Comparison of ENCODE assay signal across 13 mouse cellular contexts in genomic region chr2:157520496-157520895, GRCm38 (mm10). TPM values are rescaled to one million over a fixed set of nuclear protein-coding genes. Genes with fewer than 3 reads are reported as not detected.
DNase-seq lines count a peak whose midpoint lies in the region; ATAC-seq lines count a peak whose summit lies in the region.
"Had no signal": no experiment of that assay in that cellular context is flagged by ENCODE, and none has a peak within 500 bp of the region (broad histone marks: within the 10 kb centered on the region; RNA-seq: fewer than 3 reads in every experiment).

No protein-coding gene starts in this region.

- no peaks in the 10 kb centered on the region for H3K9me3 ChIP-seq in hindbrain, embryonic 15.5 days
- no peaks in the 10 kb centered on the region for H3K9me3 ChIP-seq in heart, embryonic 10.5 days
- H3K9me3 ChIP-seq: heart, embryonic 12.5 days; kidney, embryonic 15.5 days had no signal

- intact Hi-C loops in left cerebral cortex, postnatal 4 days (cut with DNase I), result no loop called here

- H3K4me1 ChIP-seq in hindbrain, embryonic 15.5 days (replicated peaks), result peaks cover 59% of the 10 kb centered on the region
- no peaks in the 10 kb centered on the region for H3K4me1 ChIP-seq in heart, embryonic 10.5 days
- H3K4me1 ChIP-seq: heart, embryonic 12.5 days had no signal

- no peak overlapping the region for H3K9ac ChIP-seq in hindbrain, embryonic 15.5 days
- H3K9ac ChIP-seq: heart, embryonic 12.5 days; kidney, embryonic 15.5 days had no signal

- peak overlapping the region; percentile 64 for H3K27ac ChIP-seq in hindbrain, embryonic 15.5 days (replicated peaks)
- H3K27ac ChIP-seq in heart, embryonic 10.5 days, result no peak overlapping the region
- H3K27ac ChIP-seq: kidney, embryonic 15.5 days; macrophage had no signal

- H3K27me3 ChIP-seq in hindbrain, embryonic 15.5 days, result no peaks in the 10 kb centered on the region
- H3K27me3 ChIP-seq in heart, embryonic 10.5 days (ENCODE audit: insufficient read depth, poor library complexity, severe bottlenecking), result peaks cover 13% of the 10 kb centered on the region; the same call in 1 of the 2 replicates
- H3K27me3 ChIP-seq: heart, embryonic 12.5 days; kidney, embryonic 15.5 days had no signal

- H3K4me2 ChIP-seq in hindbrain, embryonic 15.5 days, result peak overlapping the region; percentile 12; the same call in 1 of the 2 replicates
- H3K4me2 ChIP-seq: heart, embryonic 12.5 days; kidney, embryonic 15.5 days had no signal

- DNase-seq in left cerebral cortex, adult 11 months (ENCODE audit: low spot score), result peak; percentile 55
- DNase-seq in left cerebral cortex, postnatal 4 days, result no peak
- peak; percentile 72 for DNase-seq in embryo, embryonic 11 days
- peak; percentile 70 for DNase-seq in retina, postnatal 1 day
- no peak for DNase-seq in thymus, postnatal 0 days (ENCODE audit: low spot score)
- DNase-seq in heart, embryonic 10.5 days (ENCODE audit: low spot score), result no peak
- DNase-seq: cerebellum, adult 18-20 months; thymus, adult 18-20 months had no signal

- no peak overlapping the region for H3K4me3 ChIP-seq in hindbrain, embryonic 15.5 days
- H3K4me3 ChIP-seq in heart, embryonic 10.5 days, result no peak overlapping the region
- H3K4me3 ChIP-seq: heart, embryonic 12.5 days; kidney, embryonic 15.5 days had no signal

- 12% methylated on average over 5 of the region's 5 CpGs for WGBS in hindbrain, embryonic 15.5 days
- WGBS in heart, embryonic 10.5 days, result 55% methylated on average over 5 of the region's 5 CpGs

- ATAC-seq in hindbrain, embryonic 15.5 days (ENCODE audit: low FRiP score, low read depth), result peak; percentile 75
- no peak for ATAC-seq in megakaryocyte progenitor cell, adult 5-6 weeks (replicated peaks; ENCODE audit: poor library complexity)

- no peaks in the 10 kb centered on the region for H3K36me3 ChIP-seq in hindbrain, embryonic 15.5 days
- no peaks in the 10 kb centered on the region for H3K36me3 ChIP-seq in heart, embryonic 10.5 days
- H3K36me3 ChIP-seq: heart, embryonic 12.5 days; kidney, embryonic 15.5 days had no signal

RNA-seq across cellular contexts. Expression of gene Nnat, which starts 39.4 kb away (rescaled TPM):
- total RNA-seq in left cerebral cortex, postnatal 4 days (2021), result 1,000 to 10,000 TPM; 1,316 to 1,920 TPM
- 6,864 and 7,318 TPM in 2 replicates for polyA plus RNA-seq in hindbrain, embryonic 15.5 days (2015; fragmentation: Nextera tagmentation; extraction: Ambion mirVana)
- polyA plus RNA-seq in thymus, postnatal 0 days (2015; fragmentation: Nextera tagmentation; extraction: Ambion mirVana), result 4.4 TPM in 2 replicates
- 253 and 592 TPM in 2 replicates for polyA plus RNA-seq in heart, embryonic 10.5 days (2016; fragmentation: Nextera tagmentation; extraction: Ambion mirVana)
- 0.24 TPM in 1 of 2 replicates, not detected in the other for total RNA-seq in megakaryocyte progenitor cell, adult 5-6 weeks (2015)
- total RNA-seq in megakaryocyte progenitor cell, adult 5-6 weeks (2017), result not detected in 2 replicates
- polyA plus RNA-seq: macrophage had no signal

RNA-seq across cellular contexts. Expression of gene Blcap, which starts 50.6 kb away (rescaled TPM):
- 100 to 1,000 TPM; 161 to 182 TPM for total RNA-seq in left cerebral cortex, postnatal 4 days (2021)
- polyA plus RNA-seq in hindbrain, embryonic 15.5 days (2015; fragmentation: Nextera tagmentation; extraction: Ambion mirVana), result 249 and 272 TPM in 2 replicates
- 27.8 and 28.6 TPM in 2 replicates for polyA plus RNA-seq in thymus, postnatal 0 days (2015; fragmentation: Nextera tagmentation; extraction: Ambion mirVana)
- 38.3 and 38.6 TPM in 2 replicates for polyA plus RNA-seq in heart, embryonic 10.5 days (2016; fragmentation: Nextera tagmentation; extraction: Ambion mirVana)
- total RNA-seq in megakaryocyte progenitor cell, adult 5-6 weeks (2015), result 12.8 and 16.0 TPM in 2 replicates
- 5.1 and 8.6 TPM in 2 replicates for total RNA-seq in megakaryocyte progenitor cell, adult 5-6 weeks (2017)

Comparison
In these comparisons a context has a peak if more than half of its experiments do, and no peak if none do; other contexts are left out.
1. DNase-seq: peak in left cerebral cortex, adult 11 months (single experiment), embryo, embryonic 11 days (single experiment) and retina, postnatal 1 day (single experiment); none in left cerebral cortex, postnatal 4 days (single experiment), thymus, postnatal 0 days (single experiment) and heart, embryonic 10.5 days (single experiment).
2. RNA of gene Nnat, which starts 39.4 kb away (polyA plus RNA-seq): 6,864 to 7,318 TPM in hindbrain, embryonic 15.5 days and 253 to 592 TPM in heart, embryonic 10.5 days; 4.4 TPM in thymus, postnatal 0 days; every median in the first group is over 10 times any median in the second.